Mouse (Mus musculus) MEL (cell line): Measurements from ENCODE around the gene Urb2. TPM values are rescaled to one million over a fixed set of nuclear protein-coding genes. Genes with fewer than 3 reads are reported as not detected.

ENCODE experiments used
- polyA plus RNA-seq, 2 experiments: library from polyadenylated mRNA; stranded (reverse) in 1 of 2; unstranded in 1 of 2; fragments of >175 nt in 1 of 2; fragments of >200 nt in 1 of 2; gene quantifications; 2 replicates each; pipeline versions ENCODE4 v1.2.1 to v1.2.4; 2012; ENCODE audit warnings: low replicate concordance in 2 of 2, low read depth in 1 of 2; ENCODE audit not compliant: insufficient read length in 2 of 2, insufficient read depth in 1 of 2, missing spikeins in 1 of 2
- total RNA-seq: library from RNA; depleted of rRNA; stranded (reverse); fragments of 300-350 nt; gene quantifications from 2 replicates; pipeline ENCODE4 v1.2.3, GENCODE M21; 2012; rRNA removed

Urb2 gene
- total and polyA plus RNA-seq, 3 experiments: 31.6 to 82.4 (median 39.7) TPM

Other genes starting within 250 kb of the Urb2 start
- gene Rab4a, start 215.5 kb upstream of the Urb2 start, total RNA-seq: 22.2 and 23.1 TPM in 2 replicates
- gene Rab4a, start 215.5 kb upstream of the Urb2 start, polyA plus RNA-seq: 10 to 100 TPM in 1 of 2 experiments, not detected in 1; 44.6 TPM
- 6.7 and 7.0 TPM in 2 replicates for gene Ccsap, start 161.3 kb upstream of the Urb2 start, total RNA-seq
- 10 to 100 TPM in 1 of 2 experiments, not detected in 1; 12.1 TPM for gene Ccsap, start 161.3 kb upstream of the Urb2 start, polyA plus RNA-seq
- 0.23 TPM in 1 of 2 replicates, not detected in the other for gene Acta1, start 126.8 kb upstream of the Urb2 start, total RNA-seq
- gene Acta1, start 126.8 kb upstream of the Urb2 start, polyA plus RNA-seq: under 1 TPM in 1 of 2 experiments, not detected in 1; 0.32 TPM
- 44.8 and 49.6 TPM in 2 replicates for gene Nup133, start 72.2 kb upstream of the Urb2 start, total RNA-seq
- gene Nup133, start 72.2 kb upstream of the Urb2 start, polyA plus RNA-seq: 10 to 100 TPM; 58.0 to 58.1 TPM
- gene Abcb10, start 38.4 kb upstream of the Urb2 start, total RNA-seq: 26.1 and 37.8 TPM in 2 replicates
- 10 to 100 TPM; 32.6 to 33.7 TPM for gene Abcb10, start 38.4 kb upstream of the Urb2 start, polyA plus RNA-seq
- gene Taf5l, start 111 bp upstream of the Urb2 start, total RNA-seq: 85.9 and 86.3 TPM in 2 replicates
- gene Taf5l, start 111 bp upstream of the Urb2 start, polyA plus RNA-seq: 10 to 100 TPM in 1 of 2 experiments, not detected in 1; 88.4 TPM
- gene Galnt2, start 209.9 kb downstream of the Urb2 start, total RNA-seq: 11.1 and 12.0 TPM in 2 replicates
- gene Galnt2, start 209.9 kb downstream of the Urb2 start, polyA plus RNA-seq: 10 to 100 TPM in 1 of 2 experiments, not detected in 1; 14.5 TPM